In the genomic region with DNA sequence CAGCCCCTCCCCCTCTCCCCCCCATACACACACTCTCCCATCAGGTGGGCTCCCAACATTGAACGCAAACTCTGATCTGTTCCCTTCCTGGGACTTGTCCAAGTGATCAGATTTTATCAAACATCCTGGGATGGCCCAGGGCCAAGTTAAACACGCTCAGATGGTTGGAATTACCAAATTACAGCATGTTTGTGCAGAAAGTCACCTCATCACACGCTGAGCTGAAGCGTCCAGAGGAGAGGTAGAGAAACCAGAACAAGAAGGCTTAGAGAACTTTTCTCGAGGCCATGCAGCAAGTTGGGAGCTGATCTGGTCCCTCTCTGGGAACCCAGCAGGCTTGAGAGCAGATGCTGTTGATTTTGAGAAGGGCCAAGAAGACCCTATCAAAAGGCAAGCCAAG, we compare ENCODE assay signal across 22 mouse cellular contexts.
DNase-seq lines count a peak whose midpoint lies in the region; ATAC-seq and TF ChIP-seq lines count a peak whose summit lies in the region.
"Had no signal": no experiment of that assay in that cellular context is flagged by ENCODE, and none has a peak within 500 bp of the region (broad histone marks: within the 10 kb centered on the region; RNA-seq: fewer than 3 reads in every experiment).

No protein-coding gene starts in this region.

- H3K4me1 ChIP-seq in forebrain, embryonic 14.5 days (ENCODE audit: control insufficient read depth, insufficient read depth, low read length) = peaks cover 10% of the 10 kb centered on the region
- peaks cover 16% of the 10 kb centered on the region for H3K4me1 ChIP-seq in forebrain, embryonic 12.5 days
- H3K4me1 ChIP-seq in embryonic facial prominence, embryonic 12.5 days = peaks cover 10% of the 10 kb centered on the region
- no peaks in the 10 kb centered on the region for H3K4me1 ChIP-seq in stomach, postnatal 0 days (replicated peaks; ENCODE audit: control insufficient read depth, insufficient read depth)

- H3K9ac ChIP-seq in forebrain, embryonic 14.5 days (ENCODE audit: low read length) = no peak overlapping the region
- no peak overlapping the region for H3K9ac ChIP-seq in forebrain, embryonic 12.5 days
- no peak overlapping the region for H3K9ac ChIP-seq in embryonic facial prominence, embryonic 12.5 days
- H3K9ac ChIP-seq in stomach, postnatal 0 days (ENCODE audit: low read length) = no peak overlapping the region
- H3K9ac ChIP-seq: embryonic facial prominence, embryonic 15.5 days; hindbrain, embryonic 12.5 days; hindbrain, embryonic 15.5 days had no signal

- H3K9me3 ChIP-seq in forebrain, embryonic 14.5 days (replicated peaks; ENCODE audit: control insufficient read depth, low read length) = no peaks in the 10 kb centered on the region
- no peaks in the 10 kb centered on the region for H3K9me3 ChIP-seq in forebrain, embryonic 12.5 days
- H3K9me3 ChIP-seq in embryonic facial prominence, embryonic 12.5 days = no peaks in the 10 kb centered on the region
- no peaks in the 10 kb centered on the region for H3K9me3 ChIP-seq in stomach, postnatal 0 days (ENCODE audit: control insufficient read depth, low read length)
- H3K9me3 ChIP-seq: embryonic facial prominence, embryonic 15.5 days; hindbrain, embryonic 12.5 days; hindbrain, embryonic 15.5 days had no signal

- no peaks in the 10 kb centered on the region for H3K27me3 ChIP-seq in forebrain, embryonic 14.5 days (replicated peaks; ENCODE audit: control insufficient read depth, insufficient read depth, low read length)
- H3K27me3 ChIP-seq in forebrain, embryonic 12.5 days = no peaks in the 10 kb centered on the region
- no peaks in the 10 kb centered on the region for H3K27me3 ChIP-seq in embryonic facial prominence, embryonic 12.5 days
- no peaks in the 10 kb centered on the region for H3K27me3 ChIP-seq in stomach, postnatal 0 days (ENCODE audit: control insufficient read depth, insufficient read depth, low read length)
- H3K27me3 ChIP-seq: embryonic facial prominence, embryonic 15.5 days; hindbrain, embryonic 12.5 days; hindbrain, embryonic 15.5 days had no signal

- peak; percentile 33 for DNase-seq in forebrain, embryonic 14.5 days (ENCODE audit: low spot score)
- DNase-seq in urinary bladder, postnatal 14 days (ENCODE audit: low spot score) = peak; percentile 41
- DNase-seq in urinary bladder, postnatal 10 days (ENCODE audit: low spot score) = no peak
- DNase-seq in stomach, postnatal 0 days (ENCODE audit: low spot score) = no peak
- no peak for DNase-seq in heart, adult 18-20 months
- DNase-seq: adrenal gland, postnatal 10 days; B cell, adult 2 months; cerebellum, adult 11-12 months; cerebellum, adult 8-10 months; cerebellum, postnatal 36 days; embryo, embryonic 11 days; gastrocnemius, postnatal 10 days; gastrocnemius, postnatal 36 days; kidney, adult 11 months had no signal

- WGBS in forebrain, embryonic 14.5 days = 71% methylated on average over 5 of the region's 5 CpGs
- WGBS in forebrain, embryonic 12.5 days = 76% methylated on average over 5 of the region's 5 CpGs
- 24% methylated on average over 5 of the region's 5 CpGs for whole genome bisulfite sequencing in embryonic facial prominence, embryonic 12.5 days
- 26% methylated on average over 5 of the region's 5 CpGs for WGBS in stomach, postnatal 0 days

- no peaks in the 10 kb centered on the region for H3K36me3 ChIP-seq in forebrain, embryonic 14.5 days (ENCODE audit: control insufficient read depth, insufficient read depth, low read length)
- no peaks in the 10 kb centered on the region for H3K36me3 ChIP-seq in forebrain, embryonic 12.5 days (replicated peaks)
- H3K36me3 ChIP-seq in embryonic facial prominence, embryonic 12.5 days = no peaks in the 10 kb centered on the region
- no peaks in the 10 kb centered on the region for H3K36me3 ChIP-seq in stomach, postnatal 0 days (ENCODE audit: control insufficient read depth, insufficient read depth, low read length)
- H3K36me3 ChIP-seq: embryonic facial prominence, embryonic 15.5 days; hindbrain, embryonic 12.5 days; hindbrain, embryonic 15.5 days had no signal

- no peak for TF ChIP-seq EP300 in stomach, postnatal 0 days (optimal IDR thresholded peaks at IDR 0.05)

- no peak overlapping the region for H3K4me2 ChIP-seq in forebrain, embryonic 14.5 days (ENCODE audit: low read length)
- H3K4me2 ChIP-seq in forebrain, embryonic 12.5 days = no peak overlapping the region
- no peak overlapping the region for H3K4me2 ChIP-seq in embryonic facial prominence, embryonic 12.5 days (replicated peaks)
- no peak overlapping the region for H3K4me2 ChIP-seq in stomach, postnatal 0 days (replicated peaks; ENCODE audit: low read depth)
- H3K4me2 ChIP-seq: embryonic facial prominence, embryonic 15.5 days; heart, embryonic 11.5 days; hindbrain, embryonic 12.5 days; hindbrain, embryonic 15.5 days had no signal

- no peak for TF ChIP-seq CTCF in stomach, postnatal 0 days (IDR thresholded peaks at IDR 0.05; ENCODE audit: low read depth)

- H3K27ac ChIP-seq in forebrain, embryonic 14.5 days (ENCODE audit: low read depth, low read length) = no peak overlapping the region
- H3K27ac ChIP-seq in forebrain, embryonic 12.5 days = no peak overlapping the region
- peak overlapping the region; percentile 50; the same call in 1 of the 2 replicates for H3K27ac ChIP-seq in embryonic facial prominence, embryonic 12.5 days
- no peak overlapping the region for H3K27ac ChIP-seq in stomach, postnatal 0 days (replicated peaks)
- H3K27ac ChIP-seq: embryonic facial prominence, embryonic 15.5 days; hindbrain, embryonic 12.5 days; hindbrain, embryonic 15.5 days had no signal

- H3K4me3 ChIP-seq in forebrain, embryonic 14.5 days (ENCODE audit: low read depth, low read length) = no peak overlapping the region
- no peak overlapping the region for H3K4me3 ChIP-seq in forebrain, embryonic 12.5 days (replicated peaks)
- H3K4me3 ChIP-seq in embryonic facial prominence, embryonic 12.5 days = no peak overlapping the region
- no peak overlapping the region for H3K4me3 ChIP-seq in stomach, postnatal 0 days (ENCODE audit: low read depth, low read length)
- H3K4me3 ChIP-seq: embryonic facial prominence, embryonic 15.5 days; hindbrain, embryonic 12.5 days; hindbrain, embryonic 15.5 days had no signal

- ATAC-seq in forebrain, embryonic 14.5 days = no peak
- ATAC-seq in forebrain, embryonic 12.5 days (ENCODE audit: low FRiP score) = no peak
- ATAC-seq in embryonic facial prominence, embryonic 12.5 days (ENCODE audit: insufficient number of reproducible peaks, insufficient read depth, low FRiP score, low TSS enrichment) = 0 out of 2 replicates have a peak, but pooled peaks have one; percentile 69
- ATAC-seq in stomach, postnatal 0 days (ENCODE audit: low FRiP score, low TSS enrichment) = no peak
- ATAC-seq: forebrain, embryonic 16.5 days; Patski had no signal

Comparison
In these comparisons a context has a peak if more than half of its experiments do, and no peak if none do; other contexts are left out.
1. DNase-seq: peak in forebrain, embryonic 14.5 days (single experiment) and urinary bladder, postnatal 14 days (single experiment); none in urinary bladder, postnatal 10 days (single experiment), stomach, postnatal 0 days (single experiment) and heart, adult 18-20 months (0 of 2).